Mouse (Mus musculus) ovary, adult 18-20 months (tissue): Measurements from ENCODE around the gene Grid2.

Experiments
- DNase-seq: peaks from one replicate; pipeline ENCODE4 v3.0.0; 2022; ENCODE audit warnings: low spot score, mixed read lengths

Grid2 gene

DNA sequence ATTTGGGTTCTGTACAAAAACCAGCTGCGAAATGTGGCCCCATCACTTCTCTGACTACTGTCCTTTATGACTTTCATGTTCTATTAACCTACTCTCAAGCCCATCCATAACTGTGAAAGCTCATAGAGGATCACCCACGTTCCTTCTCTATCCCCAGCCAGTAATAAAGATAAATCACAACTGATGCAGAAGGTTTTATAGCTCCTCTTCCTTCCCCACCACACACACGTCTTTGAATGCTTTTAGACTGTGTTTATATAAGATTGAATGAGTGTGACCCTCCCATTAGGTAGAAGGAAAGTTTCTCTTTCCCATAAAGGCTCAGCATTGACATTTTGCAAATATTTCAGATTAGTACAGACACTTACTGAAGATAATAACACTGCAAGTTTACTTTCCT lies 1350.1 kb downstream of the Grid2 start:
- no peak for DNase-seq

DNA sequence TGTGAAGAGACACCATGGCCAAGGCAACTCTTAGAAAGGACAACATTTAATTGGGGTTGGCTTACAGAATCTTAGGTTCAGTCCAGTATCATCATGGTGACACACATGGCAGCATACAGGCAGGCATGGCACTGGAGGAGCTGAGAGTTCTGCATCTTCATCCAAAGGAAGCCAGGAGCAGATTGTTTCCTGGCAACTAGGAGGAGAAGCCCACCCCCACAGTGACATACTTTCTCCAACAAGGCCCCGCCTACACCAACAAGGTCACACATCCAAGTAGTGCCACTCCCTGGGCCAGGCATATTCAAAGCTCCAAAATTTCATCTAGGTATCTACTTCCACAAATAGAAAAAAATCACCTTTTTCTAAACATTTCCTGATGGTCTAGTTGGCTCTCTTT lies 1351.4 kb downstream of the Grid2 start:
- no peak for DNase-seq

DNA sequence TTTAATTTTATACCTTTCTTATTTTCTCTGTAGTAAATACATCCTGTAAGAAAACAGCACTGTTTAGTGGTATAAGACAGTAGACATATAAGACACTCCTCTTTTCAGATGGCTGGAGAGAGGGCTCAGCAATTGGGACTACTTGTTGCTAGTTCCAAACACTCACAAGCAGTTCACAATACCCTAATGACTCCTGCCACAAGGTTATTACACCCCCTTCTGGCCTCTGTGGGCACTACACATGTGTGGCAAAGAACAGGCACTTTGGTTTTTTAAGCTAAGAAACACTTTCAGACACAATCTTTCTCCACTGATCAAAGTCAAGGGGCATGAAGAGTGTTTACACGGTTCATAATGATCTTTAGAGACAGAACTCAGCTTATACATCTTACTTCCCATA lies 1352.3 kb downstream of the Grid2 start:
- no peak for DNase-seq

DNA sequence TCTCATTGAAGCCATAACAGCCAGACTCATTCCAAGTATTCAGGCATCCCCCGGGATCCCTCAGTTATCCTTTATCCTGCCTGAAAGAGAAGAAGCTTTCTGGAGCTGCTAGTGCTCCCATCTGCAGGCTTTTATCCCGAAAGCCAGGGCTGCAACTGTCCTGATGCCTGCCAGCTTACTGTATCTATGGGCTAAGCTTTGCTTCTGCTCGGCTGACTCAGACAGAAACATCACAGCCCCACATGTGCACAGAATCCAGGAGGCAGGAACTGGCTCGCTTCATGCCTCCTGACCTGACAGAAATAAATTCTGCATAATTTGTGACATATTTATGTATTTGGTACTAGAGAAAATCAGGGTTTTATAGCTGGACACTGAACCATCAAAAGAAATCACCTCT lies 1361.2 kb downstream of the Grid2 start:
- no peak for DNase-seq

DNA sequence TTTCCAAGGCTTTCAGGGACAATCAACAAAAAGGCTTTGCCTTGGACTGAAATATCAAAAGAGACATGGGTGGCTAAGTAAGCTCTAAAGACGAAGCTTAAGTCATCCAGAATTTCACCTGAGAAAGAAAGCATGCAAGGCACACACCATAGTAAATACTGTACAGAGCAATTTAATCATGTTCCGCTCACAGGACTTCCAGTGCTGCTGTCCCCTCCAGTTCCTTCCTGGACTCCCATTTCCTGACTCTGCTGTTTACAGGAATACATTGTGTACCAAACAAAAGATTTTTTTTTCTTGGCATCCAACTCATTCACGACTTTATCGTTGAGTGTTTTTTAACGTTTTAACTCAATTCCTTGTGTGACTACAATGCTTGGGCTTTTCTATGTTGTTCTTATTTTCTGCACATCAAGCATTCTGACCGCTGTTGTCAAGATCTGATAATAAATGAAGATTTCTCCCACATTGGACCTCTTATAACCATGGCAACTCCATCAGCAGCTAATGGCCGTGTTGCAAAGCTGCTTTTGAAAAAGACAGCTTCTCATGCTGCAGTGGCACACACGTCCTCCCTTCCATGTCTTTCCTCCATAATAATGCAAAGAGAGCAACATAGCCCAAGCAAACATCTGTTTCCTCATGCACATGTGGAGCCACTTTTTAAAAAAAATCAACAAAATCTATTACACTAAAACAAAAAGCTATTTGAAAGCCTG lies 1361.9 kb downstream of the Grid2 start:
- no peak for DNase-seq

DNA sequence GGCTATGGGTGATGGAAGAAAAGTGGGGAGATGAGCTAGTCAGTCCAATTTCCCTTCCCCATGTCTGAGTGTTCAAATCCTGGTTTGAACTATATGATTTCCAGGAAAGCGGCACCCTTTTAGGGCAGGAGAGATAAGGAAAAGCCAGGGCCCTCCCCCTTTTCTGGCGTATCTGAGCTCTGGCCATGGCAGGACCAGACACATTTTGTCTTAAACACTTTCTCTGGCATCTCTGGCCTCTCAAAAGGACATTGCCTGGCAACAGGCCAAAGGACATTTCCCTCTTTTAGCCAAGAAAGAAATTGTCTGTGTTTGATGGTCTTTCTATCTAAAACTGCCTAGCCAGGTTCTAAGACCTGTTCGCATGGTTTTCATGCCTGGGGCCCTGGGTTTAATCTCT lies 1367.7 kb downstream of the Grid2 start:
- DNase-seq: no peak

DNA sequence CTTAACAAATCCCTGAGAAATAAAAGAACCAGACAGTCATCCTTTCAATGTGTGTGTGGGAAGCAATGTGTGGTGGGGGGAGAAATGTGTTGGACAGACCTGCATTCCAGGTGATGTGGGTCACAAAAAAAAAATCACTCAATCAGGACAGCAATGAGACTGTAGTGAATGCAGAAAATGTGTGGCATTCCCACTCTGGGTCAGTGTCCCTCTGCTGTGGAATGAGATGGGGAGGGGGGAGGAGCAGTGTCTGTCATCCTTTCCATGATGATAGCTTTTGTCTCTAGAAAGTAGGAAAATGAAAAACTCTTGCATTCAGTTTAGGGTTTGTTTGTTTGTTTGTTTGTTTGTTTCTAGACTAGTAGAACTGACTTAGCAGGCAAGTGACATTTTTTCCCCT lies 1392.0 kb downstream of the Grid2 start:
- DNase-seq: no peak

DNA sequence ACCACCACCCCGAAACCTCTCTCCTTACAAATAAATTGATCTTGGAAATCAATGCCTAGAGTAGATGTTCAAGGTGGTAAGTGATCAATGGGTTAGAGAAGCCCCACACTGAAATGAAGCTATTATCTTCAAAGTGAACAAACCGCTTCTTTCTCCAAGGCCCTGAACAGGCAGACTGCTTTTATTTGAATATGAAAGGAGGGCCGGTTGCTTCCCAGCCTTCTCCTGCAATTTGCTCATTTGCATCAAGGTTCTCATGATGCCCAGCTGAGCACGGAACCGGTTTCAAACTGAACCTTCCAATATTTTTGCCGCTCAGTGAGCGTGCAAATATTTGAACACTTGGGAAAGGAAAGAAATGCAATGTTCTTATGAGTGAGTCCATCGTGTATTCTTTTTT lies 1392.5 kb downstream of the Grid2 start:
- DNase-seq: no peak

DNA sequence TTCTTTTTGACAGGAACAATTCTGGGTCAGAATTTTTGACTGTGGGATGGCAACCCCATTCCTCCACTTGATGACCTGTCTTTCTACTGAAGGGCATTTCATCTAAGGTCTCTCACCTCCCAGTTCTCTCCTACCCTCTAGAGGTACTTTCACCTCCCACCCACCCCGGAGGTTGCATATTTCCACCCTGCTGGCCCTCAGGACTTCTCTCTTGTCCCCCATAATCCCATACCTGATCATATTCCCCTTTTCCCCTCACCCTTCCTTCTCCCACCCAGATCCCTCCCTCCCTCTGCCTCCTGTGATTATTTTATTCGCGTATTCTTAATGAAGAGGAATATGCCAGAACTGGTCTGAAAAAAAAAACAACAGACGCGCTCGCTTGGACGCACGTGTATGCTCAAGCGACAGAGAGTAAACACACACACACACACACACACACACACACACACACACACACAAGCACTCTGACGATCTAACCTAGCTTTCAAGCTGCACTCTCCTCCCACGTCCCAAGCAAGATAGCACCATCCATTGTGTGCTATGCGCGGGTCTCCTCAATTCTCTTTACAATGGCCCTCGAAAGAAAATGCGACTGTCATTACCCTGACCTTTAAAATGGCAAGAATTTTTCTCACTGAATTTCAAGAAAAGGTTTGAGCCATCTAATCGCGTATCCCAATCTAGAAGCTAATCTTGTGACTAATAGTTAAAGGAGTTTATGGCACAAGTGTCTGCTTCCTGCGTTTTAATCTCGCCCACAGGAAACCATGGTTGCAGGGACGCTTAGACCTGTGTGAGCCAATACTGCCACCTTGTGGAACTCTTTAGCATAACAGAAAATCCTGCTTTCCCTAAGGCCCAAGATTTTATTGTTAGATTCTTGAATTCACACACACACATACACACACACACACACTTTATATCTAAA lies 1393.9 kb downstream of the Grid2 start:
- no peak for DNase-seq

DNA sequence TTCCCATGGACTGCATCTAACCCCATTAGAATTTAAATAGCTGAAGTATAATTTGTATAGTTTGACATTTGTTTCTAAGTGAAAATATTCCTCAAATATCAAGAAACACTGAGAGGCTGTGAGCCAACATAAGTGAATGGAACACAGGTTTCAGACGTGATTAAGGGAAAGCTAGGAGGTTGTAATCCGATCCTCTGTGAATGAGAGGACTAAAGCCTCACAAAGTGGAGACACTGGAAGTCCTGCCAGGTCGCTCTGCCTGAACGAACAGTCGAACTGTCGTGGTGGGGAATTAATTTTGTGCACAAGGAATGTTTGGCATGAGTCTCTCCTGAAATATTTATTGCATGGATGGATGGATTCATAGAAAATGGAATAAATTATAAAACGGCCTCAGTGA lies 1395.1 kb downstream of the Grid2 start:
- DNase-seq: no peak

DNA sequence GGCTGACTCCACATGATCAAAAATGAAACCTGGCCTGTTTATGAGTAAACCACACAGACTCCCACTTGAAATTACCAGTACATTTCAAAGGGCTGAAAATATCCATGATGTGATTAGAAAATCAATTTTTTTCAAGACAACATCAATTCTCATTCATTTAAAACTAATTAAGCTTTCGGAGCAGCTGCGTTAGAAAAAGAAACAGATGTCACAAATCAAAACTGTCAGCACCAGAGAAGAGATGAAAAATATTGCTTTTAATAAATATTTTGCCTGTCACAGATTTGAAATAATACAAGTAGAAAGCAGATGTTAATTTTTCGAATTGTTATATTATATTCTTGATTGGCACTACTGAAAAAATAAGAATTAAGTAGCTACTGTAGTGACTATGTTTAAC lies 1415.3 kb downstream of the Grid2 start:
- no peak for DNase-seq

DNA sequence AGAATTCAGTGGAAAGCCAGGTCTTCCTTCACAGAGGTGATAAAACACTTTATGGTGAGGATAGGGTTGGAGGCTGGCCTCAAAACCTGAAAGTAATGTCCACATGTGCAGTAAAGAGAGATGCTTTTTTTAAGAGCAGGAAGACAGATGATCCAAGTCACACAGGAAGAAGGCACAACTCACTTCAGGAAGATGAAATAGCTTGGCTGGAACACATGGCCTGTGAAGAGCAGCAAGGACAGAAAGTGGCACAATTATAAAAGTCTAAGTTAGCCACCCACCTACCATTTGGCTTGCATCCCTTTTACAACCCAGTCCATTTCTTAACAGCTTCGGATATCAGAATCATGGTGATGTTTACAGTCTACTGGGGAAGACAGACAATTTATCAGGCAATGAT lies 1423.1 kb downstream of the Grid2 start:
- no peak for DNase-seq

DNA sequence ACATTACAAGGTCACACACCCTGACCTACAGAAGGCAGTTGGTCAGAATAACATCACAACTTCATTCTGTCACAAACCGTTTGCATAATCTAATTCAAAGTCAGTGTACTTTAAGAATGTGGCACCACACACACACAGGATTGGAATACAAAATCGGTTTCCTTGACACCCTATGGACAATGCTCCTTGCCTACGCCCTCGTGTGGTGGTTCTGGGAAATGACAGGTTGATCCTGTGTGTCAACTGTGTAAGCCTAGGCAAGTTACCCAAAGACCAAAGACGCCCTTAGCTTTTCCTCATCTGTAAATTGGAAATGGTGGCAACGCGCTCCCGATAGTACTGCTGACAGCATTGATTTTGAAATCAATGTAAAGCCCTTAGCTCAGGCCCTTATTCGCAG lies 1428.3 kb downstream of the Grid2 start:
- no peak for DNase-seq

DNA sequence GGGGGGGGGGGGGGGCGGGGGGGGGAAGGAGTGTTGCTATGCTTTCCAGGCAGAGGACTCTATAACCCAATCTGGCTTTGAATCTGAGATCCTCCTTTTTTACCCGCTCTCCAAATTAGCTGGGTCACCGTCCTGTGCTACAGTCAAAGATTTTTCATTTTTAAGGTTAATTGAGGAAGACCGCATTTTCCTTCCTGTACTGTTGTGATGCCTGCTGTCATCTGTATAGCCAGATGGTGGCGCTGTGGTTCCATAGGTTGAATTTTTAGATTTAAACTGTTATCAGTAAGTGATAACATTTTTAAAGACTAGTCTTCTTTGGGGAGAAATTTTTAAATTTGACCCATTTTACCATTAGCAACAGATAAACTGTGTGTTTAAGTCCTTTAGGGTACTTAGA lies 1429.3 kb downstream of the Grid2 start:
- DNase-seq: no peak

DNA sequence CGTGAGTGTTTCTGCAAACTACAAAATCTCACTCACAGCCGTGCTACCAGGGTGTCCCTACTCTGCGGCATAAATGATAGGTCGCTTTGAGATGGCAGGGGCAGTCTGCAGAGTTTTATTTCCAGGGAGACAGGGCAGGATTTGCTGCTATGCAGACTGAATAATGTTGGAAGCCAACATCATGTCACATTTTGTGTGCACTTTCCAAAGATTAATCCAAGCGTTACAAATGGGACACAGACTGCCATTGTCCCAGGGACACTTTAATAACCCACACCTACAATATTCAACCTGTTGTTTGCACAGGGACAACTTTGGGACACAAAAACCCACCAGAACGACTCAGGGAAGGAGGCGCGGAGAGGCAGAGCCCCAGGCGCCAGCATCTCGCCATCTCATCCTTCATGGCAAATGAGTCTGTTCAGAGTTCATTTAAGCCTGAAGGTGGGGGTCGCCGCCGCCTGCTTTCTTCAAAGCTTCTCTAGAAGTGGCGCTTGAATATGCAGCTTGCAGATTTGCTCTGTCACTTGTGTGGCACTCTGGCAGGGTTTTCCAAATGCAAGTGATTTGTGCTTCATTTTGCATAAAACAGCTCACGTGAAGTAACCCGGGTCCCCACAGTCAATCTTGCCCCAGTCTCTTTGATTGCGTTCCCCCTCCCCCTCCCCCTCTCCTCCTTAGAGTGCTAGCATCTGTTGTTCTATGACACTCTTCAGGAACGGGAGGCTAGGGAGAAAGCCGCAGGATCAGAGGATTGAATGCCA lies 1432.7 kb downstream of the Grid2 start:
- DNase-seq: no peak

DNA sequence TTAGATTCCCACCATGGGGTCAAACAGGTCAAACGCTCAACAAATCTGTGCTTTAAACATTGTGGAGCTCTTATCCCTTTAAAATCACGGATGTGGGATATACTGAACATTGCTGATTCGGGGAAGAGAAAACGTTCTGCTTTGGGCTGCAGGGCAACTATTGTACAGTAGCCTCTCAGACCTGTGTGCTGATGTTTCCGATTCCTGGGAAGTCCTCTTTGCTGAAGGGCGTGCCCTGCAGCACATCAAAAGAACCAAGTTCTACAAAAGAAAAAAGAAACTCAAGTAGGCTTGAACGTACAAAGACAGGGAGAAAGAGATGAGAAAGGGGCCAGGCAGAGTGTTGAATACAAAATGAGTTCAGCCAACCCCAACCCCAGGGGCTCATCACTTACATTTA lies 1439.0 kb downstream of the Grid2 start:
- DNase-seq: no peak

DNA sequence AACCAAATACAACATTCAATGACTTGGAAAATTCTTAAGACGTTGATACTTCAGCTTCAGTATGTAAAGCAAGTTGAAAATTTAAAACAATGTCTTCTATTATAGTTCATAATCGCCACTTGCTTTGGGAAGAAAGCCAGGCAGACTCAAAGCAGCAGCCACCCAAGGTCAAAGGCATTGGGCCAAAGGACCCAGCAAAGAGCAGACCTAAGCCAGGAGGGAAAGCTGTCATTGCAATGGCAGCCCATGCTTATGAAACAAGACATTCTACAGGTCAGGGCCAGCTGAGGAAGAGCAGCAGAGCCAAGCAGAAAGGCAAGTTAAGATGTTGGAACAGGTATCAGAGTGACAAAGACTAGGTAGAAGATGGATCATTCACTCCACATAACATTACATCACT lies 1448.0 kb downstream of the Grid2 start:
- no peak for DNase-seq

DNA sequence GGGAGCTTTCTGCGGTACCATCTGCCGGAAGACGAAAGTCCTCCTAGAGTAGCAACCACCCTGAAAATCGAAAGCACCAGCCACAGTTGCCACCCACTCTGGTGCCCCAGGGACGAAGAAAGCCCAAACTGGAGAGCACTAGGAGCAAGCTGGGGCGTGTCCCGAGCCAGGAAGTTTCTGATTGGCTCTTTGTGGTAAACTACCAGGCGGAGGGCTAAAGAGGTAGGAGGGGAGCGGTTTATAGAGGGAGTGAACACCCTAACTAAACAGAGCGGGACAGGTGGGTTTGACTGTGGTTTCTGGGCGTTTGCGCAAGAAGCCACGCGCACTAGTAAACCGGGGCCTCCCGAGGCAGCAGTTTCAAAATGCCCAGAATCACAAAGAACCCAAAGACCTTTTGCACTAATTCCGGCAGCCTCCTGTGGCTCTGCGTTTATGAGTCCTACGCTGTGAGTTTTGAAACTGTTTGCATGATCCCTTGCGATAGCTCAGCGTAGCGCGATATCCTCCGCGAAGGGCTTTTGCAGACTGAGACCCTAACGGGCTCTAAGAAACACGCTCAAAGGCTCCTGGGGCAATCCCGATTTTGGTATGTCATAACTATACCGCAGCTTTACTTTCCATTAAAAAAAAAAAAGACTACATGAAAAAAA lies 1472.2 kb downstream of the Grid2 start:
- DNase-seq: peak; percentile 31

DNA sequence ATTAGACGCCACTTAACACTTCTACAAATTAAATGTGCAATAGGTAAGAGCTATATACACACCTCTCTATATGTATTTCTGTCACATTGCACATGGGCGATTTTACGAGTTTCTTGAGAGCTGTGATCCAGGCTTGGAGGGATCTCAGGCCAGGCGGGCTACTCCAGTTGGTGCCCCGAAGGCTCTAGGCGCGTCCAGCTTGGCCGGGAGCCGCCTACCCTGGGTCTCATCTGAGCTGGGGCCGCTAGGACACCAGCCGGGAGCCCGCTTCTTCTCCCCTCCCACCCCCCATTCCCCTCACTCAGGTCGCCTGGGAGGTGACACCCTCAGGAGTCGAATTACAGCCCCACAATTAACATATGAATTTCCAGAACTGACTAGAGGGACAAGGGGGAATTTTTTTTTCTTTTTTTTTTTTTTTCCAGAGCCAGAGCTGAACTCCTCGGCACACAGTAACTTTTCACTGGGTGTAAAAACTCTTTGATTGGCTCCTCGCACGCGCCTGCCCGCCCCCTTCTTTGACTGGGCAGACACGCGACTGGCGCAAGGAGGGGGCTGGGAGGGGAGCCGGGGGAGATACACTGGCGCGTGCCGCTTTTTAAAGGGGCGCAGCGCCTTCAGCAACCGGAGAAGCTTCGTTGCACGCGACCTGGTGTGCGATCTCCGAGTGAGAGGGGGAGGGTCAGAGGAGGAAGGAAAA lies 1473.0 kb downstream of the Grid2 start, which contains the start of gene Atoh1:
Atoh1 (plus strand) TSS at position 627 of the 700 bp plus-strand sequence.
- peak; percentile 17 for DNase-seq

DNA sequence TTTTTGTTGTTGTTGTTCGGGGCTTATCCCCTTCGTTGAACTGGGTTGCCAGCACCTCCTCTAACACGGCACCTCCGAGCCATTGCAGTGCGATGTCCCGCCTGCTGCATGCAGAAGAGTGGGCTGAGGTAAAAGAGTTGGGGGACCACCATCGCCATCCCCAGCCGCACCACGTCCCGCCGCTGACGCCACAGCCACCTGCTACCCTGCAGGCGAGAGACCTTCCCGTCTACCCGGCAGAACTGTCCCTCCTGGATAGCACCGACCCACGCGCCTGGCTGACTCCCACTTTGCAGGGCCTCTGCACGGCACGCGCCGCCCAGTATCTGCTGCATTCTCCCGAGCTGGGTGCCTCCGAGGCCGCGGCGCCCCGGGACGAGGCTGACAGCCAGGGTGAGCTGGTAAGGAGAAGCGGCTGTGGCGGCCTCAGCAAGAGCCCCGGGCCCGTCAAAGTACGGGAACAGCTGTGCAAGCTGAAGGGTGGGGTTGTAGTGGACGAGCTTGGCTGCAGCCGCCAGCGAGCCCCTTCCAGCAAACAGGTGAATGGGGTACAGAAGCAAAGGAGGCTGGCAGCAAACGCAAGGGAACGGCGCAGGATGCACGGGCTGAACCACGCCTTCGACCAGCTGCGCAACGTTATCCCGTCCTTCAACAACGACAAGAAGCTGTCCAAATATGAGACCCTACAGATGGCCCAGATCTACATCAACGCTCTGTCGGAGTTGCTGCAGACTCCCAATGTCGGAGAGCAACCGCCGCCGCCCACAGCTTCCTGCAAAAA lies 1473.7 kb downstream of the Grid2 start:
- no peak for DNase-seq

DNA sequence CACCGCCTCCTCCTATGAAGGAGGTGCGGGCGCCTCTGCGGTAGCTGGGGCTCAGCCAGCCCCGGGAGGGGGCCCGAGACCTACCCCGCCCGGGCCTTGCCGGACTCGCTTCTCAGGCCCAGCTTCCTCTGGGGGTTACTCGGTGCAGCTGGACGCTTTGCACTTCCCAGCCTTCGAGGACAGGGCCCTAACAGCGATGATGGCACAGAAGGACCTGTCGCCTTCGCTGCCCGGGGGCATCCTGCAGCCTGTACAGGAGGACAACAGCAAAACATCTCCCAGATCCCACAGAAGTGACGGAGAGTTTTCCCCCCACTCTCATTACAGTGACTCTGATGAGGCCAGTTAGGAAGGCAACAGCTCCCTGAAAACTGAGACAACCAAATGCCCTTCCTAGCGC lies 1474.4 kb downstream of the Grid2 start:
- no peak for DNase-seq
